Comparison of ENCODE assay signal across 10 mouse cellular contexts in genomic region chr6:83141636-83142035, GRCm38 (mm10). TPM values are rescaled to one million over a fixed set of nuclear protein-coding genes. Genes with fewer than 3 reads are reported as not detected.
DNase-seq lines count a peak whose midpoint lies in the region; ATAC-seq lines count a peak whose summit lies in the region.
"Had no signal": no experiment of that assay in that cellular context is flagged by ENCODE, and none has a peak within 500 bp of the region (broad histone marks: within the 10 kb centered on the region; RNA-seq: fewer than 3 reads in every experiment).

No protein-coding gene starts in this region.

- WGBS in lung, embryonic 16.5 days: 41% methylated on average over 4 of the region's 4 CpGs
- WGBS in forebrain, embryonic 12.5 days: 46% methylated on average over 4 of the region's 4 CpGs
- WGBS in intestine, embryonic 14.5 days: 33% methylated on average over 4 of the region's 4 CpGs
- WGBS in neural tube, embryonic 15.5 days: 39% methylated on average over 4 of the region's 4 CpGs

- peaks cover 25% of the 10 kb centered on the region for H3K4me1 ChIP-seq in lung, embryonic 16.5 days (replicated peaks; ENCODE audit: control insufficient read depth, insufficient read depth, low read length)
- H3K4me1 ChIP-seq in forebrain, embryonic 12.5 days: peaks cover 43% of the 10 kb centered on the region
- peaks cover 29% of the 10 kb centered on the region for H3K4me1 ChIP-seq in intestine, embryonic 14.5 days (replicated peaks; ENCODE audit: control insufficient read depth, insufficient read depth, low read length)
- H3K4me1 ChIP-seq in neural tube, embryonic 15.5 days: peaks cover 48% of the 10 kb centered on the region

- peaks cover 3% of the 10 kb centered on the region for H3K36me3 ChIP-seq in lung, embryonic 16.5 days (ENCODE audit: control insufficient read depth, insufficient read depth, low read length)
- H3K36me3 ChIP-seq in forebrain, embryonic 12.5 days (replicated peaks): no peaks in the 10 kb centered on the region
- H3K36me3 ChIP-seq in intestine, embryonic 14.5 days (ENCODE audit: control insufficient read depth, insufficient read depth, low read length): peaks cover 9% of the 10 kb centered on the region
- H3K36me3 ChIP-seq in neural tube, embryonic 15.5 days: 0 out of 2 replicates have a peak, but pooled peaks cover under 1% of the 10 kb centered on the region

- no peaks in the 10 kb centered on the region for H3K9me3 ChIP-seq in lung, embryonic 16.5 days (ENCODE audit: control insufficient read depth, low read length)
- no peaks in the 10 kb centered on the region for H3K9me3 ChIP-seq in forebrain, embryonic 12.5 days
- H3K9me3 ChIP-seq in intestine, embryonic 14.5 days (ENCODE audit: control insufficient read depth, low read length): no peaks in the 10 kb centered on the region
- no peaks in the 10 kb centered on the region for H3K9me3 ChIP-seq in neural tube, embryonic 15.5 days (replicated peaks)

- DNase-seq in lung, adult 18-20 months: no peak
- DNase-seq in intestine, embryonic 14.5 days (ENCODE audit: low spot score): no peak
- DNase-seq in spleen, postnatal 4 days (ENCODE audit: low spot score in 2 of 2): no peak
- DNase-seq in embryo, embryonic 10 days (ENCODE audit: low spot score): no peak
- no peak for DNase-seq in adrenal gland, postnatal 4 days (ENCODE audit: low spot score in 2 of 2)
- DNase-seq: liver had no signal

- no peaks in the 10 kb centered on the region for H3K27me3 ChIP-seq in lung, embryonic 16.5 days (ENCODE audit: control insufficient read depth, insufficient read depth, low read depth, low read length)
- H3K27me3 ChIP-seq in forebrain, embryonic 12.5 days: peaks cover 24% of the 10 kb centered on the region
- no peaks in the 10 kb centered on the region for H3K27me3 ChIP-seq in intestine, embryonic 14.5 days (replicated peaks; ENCODE audit: control insufficient read depth, insufficient read depth, low read length)
- H3K27me3 ChIP-seq in neural tube, embryonic 15.5 days (replicated peaks): 0 out of 2 replicates have a peak, but pooled peaks cover under 1% of the 10 kb centered on the region

- H3K27ac ChIP-seq in lung, embryonic 16.5 days (ENCODE audit: low read length): no peak overlapping the region; the same call in 1 of the 2 replicates
- H3K27ac ChIP-seq in forebrain, embryonic 12.5 days: no peak overlapping the region
- no peak overlapping the region for H3K27ac ChIP-seq in intestine, embryonic 14.5 days (ENCODE audit: low read depth)
- 0 out of 2 replicates have a peak overlapping the region, but pooled peaks have one; percentile 1 for H3K27ac ChIP-seq in neural tube, embryonic 15.5 days (replicated peaks)

- peak overlapping the region; percentile 64 for H3K9ac ChIP-seq in lung, embryonic 16.5 days (ENCODE audit: low read length)
- H3K9ac ChIP-seq in forebrain, embryonic 12.5 days: peak overlapping the region; percentile 51; the same call in 1 of the 2 replicates
- no peak overlapping the region for H3K9ac ChIP-seq in intestine, embryonic 14.5 days (ENCODE audit: low read length)
- H3K9ac ChIP-seq in neural tube, embryonic 15.5 days (replicated peaks): peak overlapping the region; percentile 57

- peak overlapping the region; percentile 51 for H3K4me2 ChIP-seq in lung, embryonic 16.5 days (ENCODE audit: low read depth, low read length)
- H3K4me2 ChIP-seq in forebrain, embryonic 12.5 days: peak overlapping the region; percentile 65
- H3K4me2 ChIP-seq in intestine, embryonic 14.5 days (ENCODE audit: low read length): peak overlapping the region; percentile 51
- peak overlapping the region; percentile 80 for H3K4me2 ChIP-seq in neural tube, embryonic 15.5 days

- ATAC-seq in lung, embryonic 16.5 days (ENCODE audit: low read depth): no peak
- ATAC-seq in forebrain, embryonic 12.5 days (ENCODE audit: low FRiP score): no peak
- no peak for ATAC-seq in intestine, embryonic 14.5 days (replicated peaks; ENCODE audit: low FRiP score, low TSS enrichment, low read depth)
- ATAC-seq in neural tube, embryonic 15.5 days (ENCODE audit: low FRiP score): 0 out of 2 replicates have a peak, but pooled peaks have one; percentile 3

- H3K4me3 ChIP-seq in lung, embryonic 16.5 days (ENCODE audit: low read length): no peak overlapping the region; the same call in 1 of the 2 replicates
- peak overlapping the region; percentile 34; the same call in 1 of the 2 replicates for H3K4me3 ChIP-seq in forebrain, embryonic 12.5 days (replicated peaks)
- H3K4me3 ChIP-seq in intestine, embryonic 14.5 days (ENCODE audit: low read depth, low read length): peak overlapping the region; percentile 18
- peak overlapping the region; percentile 41 for H3K4me3 ChIP-seq in neural tube, embryonic 15.5 days (replicated peaks)
- H3K4me3 ChIP-seq: erythroblast, embryonic 14.5 days had no signal

RNA-seq across cellular contexts. Expression of gene Rtkn, which starts 6.4 kb away (rescaled TPM):
- 44.4 and 47.5 TPM in 2 replicates for polyA plus RNA-seq in lung, embryonic 16.5 days (2015; fragmentation: Nextera tagmentation; extraction: Ambion mirVana)
- 19.9 and 20.1 TPM in 2 replicates for polyA plus RNA-seq in forebrain, embryonic 12.5 days (2016; fragmentation: Nextera tagmentation; extraction: Ambion mirVana)
- polyA plus RNA-seq in intestine, embryonic 14.5 days (2014; fragmentation: Nextera tagmentation; extraction: Ambion mirVana): 16.9 and 17.6 TPM in 2 replicates
- polyA plus RNA-seq in neural tube, embryonic 15.5 days (2015; fragmentation: Nextera tagmentation; extraction: Ambion mirVana): 17.1 and 23.7 TPM in 2 replicates
- 10 to 100 TPM; 36.8 to 40.3 TPM for total RNA-seq in adrenal gland, postnatal 4 days (2021)

RNA-seq across cellular contexts. Expression of gene Wdr54, which starts 14.6 kb away (rescaled TPM):
- 7.2 and 7.6 TPM in 2 replicates for polyA plus RNA-seq in lung, embryonic 16.5 days (2015; fragmentation: Nextera tagmentation; extraction: Ambion mirVana)
- 12.5 and 15.4 TPM in 2 replicates for polyA plus RNA-seq in forebrain, embryonic 12.5 days (2016; fragmentation: Nextera tagmentation; extraction: Ambion mirVana)
- 4.3 and 6.4 TPM in 2 replicates for polyA plus RNA-seq in intestine, embryonic 14.5 days (2014; fragmentation: Nextera tagmentation; extraction: Ambion mirVana)
- 14.7 and 18.6 TPM in 2 replicates for polyA plus RNA-seq in neural tube, embryonic 15.5 days (2015; fragmentation: Nextera tagmentation; extraction: Ambion mirVana)
- total RNA-seq in adrenal gland, postnatal 4 days (2021): 1 to 10 TPM; 3.5 to 3.6 TPM

RNA-seq across cellular contexts. Expression of gene 1700003E16Rik, which starts 14.6 kb away (rescaled TPM):
- 11.9 and 15.3 TPM in 2 replicates for polyA plus RNA-seq in lung, embryonic 16.5 days (2015; fragmentation: Nextera tagmentation; extraction: Ambion mirVana)
- 1.8 and 2.7 TPM in 2 replicates for polyA plus RNA-seq in forebrain, embryonic 12.5 days (2016; fragmentation: Nextera tagmentation; extraction: Ambion mirVana)
- 0.47 and 0.83 TPM in 2 replicates for polyA plus RNA-seq in intestine, embryonic 14.5 days (2014; fragmentation: Nextera tagmentation; extraction: Ambion mirVana)
- 7.9 and 8.2 TPM in 2 replicates for polyA plus RNA-seq in neural tube, embryonic 15.5 days (2015; fragmentation: Nextera tagmentation; extraction: Ambion mirVana)
- total RNA-seq in adrenal gland, postnatal 4 days (2021): under 1 TPM; 0.40 to 0.53 TPM
- polyA plus RNA-seq: erythroblast, embryonic 14.5 days had no signal

RNA-seq across cellular contexts. Expression of gene Ino80b, which starts 16.4 kb away (rescaled TPM):
- 13.7 and 14.5 TPM in 2 replicates for polyA plus RNA-seq in lung, embryonic 16.5 days (2015; fragmentation: Nextera tagmentation; extraction: Ambion mirVana)
- polyA plus RNA-seq in forebrain, embryonic 12.5 days (2016; fragmentation: Nextera tagmentation; extraction: Ambion mirVana): 19.0 and 20.6 TPM in 2 replicates
- polyA plus RNA-seq in intestine, embryonic 14.5 days (2014; fragmentation: Nextera tagmentation; extraction: Ambion mirVana): 13.4 and 13.8 TPM in 2 replicates
- polyA plus RNA-seq in neural tube, embryonic 15.5 days (2015; fragmentation: Nextera tagmentation; extraction: Ambion mirVana): 12.0 and 12.3 TPM in 2 replicates
- 10 to 100 TPM; 29.0 to 31.7 TPM for total RNA-seq in adrenal gland, postnatal 4 days (2021)

RNA-seq across cellular contexts. Expression of gene Wbp1, which starts 20.3 kb away (rescaled TPM):
- 109 and 111 TPM in 2 replicates for polyA plus RNA-seq in lung, embryonic 16.5 days (2015; fragmentation: Nextera tagmentation; extraction: Ambion mirVana)
- polyA plus RNA-seq in forebrain, embryonic 12.5 days (2016; fragmentation: Nextera tagmentation; extraction: Ambion mirVana): 202 and 219 TPM in 2 replicates
- 83.8 and 91.2 TPM in 2 replicates for polyA plus RNA-seq in intestine, embryonic 14.5 days (2014; fragmentation: Nextera tagmentation; extraction: Ambion mirVana)
- polyA plus RNA-seq in neural tube, embryonic 15.5 days (2015; fragmentation: Nextera tagmentation; extraction: Ambion mirVana): 146 and 155 TPM in 2 replicates
- 10 to 100 TPM; 84.5 to 86.4 TPM for total RNA-seq in adrenal gland, postnatal 4 days (2021)
